Mouse (Mus musculus) forebrain, postnatal 0 days (tissue): ENCODE results near the gene Camkv. TPM values are rescaled to one million over a fixed set of nuclear protein-coding genes. Genes with fewer than 3 reads are reported as not detected.
A peak's percentile ranks its signal among the peaks of the same experiment; 100 is the strongest.

Experiments
- ATAC-seq: fragments of 200-750 bp; cut with Nextera tagmentation; 2 replicates; pipeline ENCODE4 v1.8.0; 2017; ENCODE audit warnings: mild to moderate bottlenecking, moderate library complexity
- DNase-seq: peaks from one replicate; pipeline ENCODE4 v3.0.0-alpha.2; 2015
- H3K27ac ChIP-seq: fragments of 300-500 bp; sonication (generic); 2 replicates; pipeline ENCODE4 v1.5.1; 2014; ENCODE audit warnings: low read depth, mild to moderate bottlenecking, antibody characterized with exemption, low read length, moderate library complexity, mixed read lengths
- H3K27me3 ChIP-seq: fragments of 300-500 bp; sonication (generic); 2 replicates; pipeline ENCODE4 v1.6.1; 2014; ENCODE audit warnings: mild to moderate bottlenecking, low read length, mixed read lengths; ENCODE audit not compliant: insufficient read depth
- H3K36me3 ChIP-seq: fragments of 300-500 bp; sonication (generic); 2 replicates; pipeline ENCODE4 v1.6.1; 2014; ENCODE audit warnings: mild to moderate bottlenecking, moderate library complexity; ENCODE audit not compliant: insufficient read depth
- H3K4me1 ChIP-seq: fragments of 300-500 bp; sonication (generic); 2 replicates; pipeline ENCODE4 v1.6.1; 2014; ENCODE audit warnings: antibody characterized with exemption; ENCODE audit not compliant: insufficient read depth
- H3K4me2 ChIP-seq: fragments of 300-500 bp; sonication (generic); 2 replicates; pipeline ENCODE4 v1.6.1; 2014; ENCODE audit warnings: low read depth, mild to moderate bottlenecking, moderate library complexity
- H3K4me3 ChIP-seq: fragments of 300-500 bp; sonication (generic); 2 replicates; pipeline ENCODE4 v1.5.1; 2014; ENCODE audit warnings: low read depth, low read length, mixed read lengths
- H3K9ac ChIP-seq: fragments of 300-500 bp; sonication (generic); 2 replicates; pipeline ENCODE4 v1.6.1; 2014; ENCODE audit warnings: mild to moderate bottlenecking
- H3K9me3 ChIP-seq: fragments of 300-500 bp; sonication (generic); 2 replicates; pipeline ENCODE4 v1.6.1; 2016; ENCODE audit warnings: low read length
- CTCF ChIP-seq: sonication (generic); IDR thresholded peaks from 2 replicates; pipeline ENCODE4 v1.5.1; 2016; ENCODE audit warnings: antibody characterized with exemption, control low read depth, low read depth
- WGBS: fragments of 180-500 bp; shearing (Covaris S2); extraction: QIAGEN DNeasy Blood & Tissue Kit; methylation state at CpG from one replicate; pipeline ENCODE4 v1.1.7; 2014; 5-methylcytosine and 5-hydroxymethylcytosine counted together
- polyA plus RNA-seq: library from polyadenylated mRNA; unstranded; fragments of >200 nt; fragmentation: Nextera tagmentation; extraction: Ambion mirVana; gene quantifications from 2 replicates; pipeline ENCODE4 v1.2.1, GENCODE M21; 2015
- total RNA-seq: library from RNA; depleted of rRNA; stranded (reverse); fragments of >200 nt; gene quantifications from 2 replicates; pipeline ENCODE4 v1.2.3, GENCODE M21; 2014

Camkv gene
- total and polyA plus RNA-seq, 2 experiments from 2014 or later: 197 to 228 TPM

GRCm38 (mm10) chr9:107949922-107950235 lies 14.4 kb downstream of the Camkv start, which contains the start of gene Traip:
Traip (plus strand) TSS chr9:107950136.
- ATAC-seq: no peak
- WGBS: 85% methylated on average over 10 of the region's 10 CpGs
- no peak for TF ChIP-seq CTCF
- Histone ChIP-seq H3K9me3 (no peaks in the 10 kb centered on the region), H3K4me3 (peak within 1 kb of the TSS; percentile 54), H3K4me2 (peak within 1 kb of the TSS; percentile 79), H3K4me1 (no peaks in the 10 kb centered on the region), H3K36me3 (peaks cover 25% of the 10 kb centered on the region), H3K27me3 (no peaks in the 10 kb centered on the region), H3K27ac (peak within 1 kb of the TSS; percentile 78), H3K9ac (peak within 1 kb of the TSS; percentile 60)
- no peak for DNase-seq

- Histone ChIP-seq H3K36me3 (peaks cover 25% of the 10 kb centered on the region), H3K9ac (peak overlapping the region; percentile 60), H3K27me3 (no peaks in the 10 kb centered on the region), H3K4me3 (peak overlapping the region; percentile 54), H3K27ac (peak overlapping the region; percentile 78), H3K4me1 (no peaks in the 10 kb centered on the region), H3K9me3 (no peaks in the 10 kb centered on the region), H3K4me2 (peak overlapping the region; percentile 79)
- WGBS: 14% methylated on average over 45 of the region's 45 CpGs
- peak; percentile 100 for ATAC-seq
- no peak for TF ChIP-seq CTCF
- peak; percentile 95 for DNase-seq
Observed at GRCm38 (mm10) chr9:107950460-107951355, 15.2 kb downstream of the Camkv start.

DNA sequence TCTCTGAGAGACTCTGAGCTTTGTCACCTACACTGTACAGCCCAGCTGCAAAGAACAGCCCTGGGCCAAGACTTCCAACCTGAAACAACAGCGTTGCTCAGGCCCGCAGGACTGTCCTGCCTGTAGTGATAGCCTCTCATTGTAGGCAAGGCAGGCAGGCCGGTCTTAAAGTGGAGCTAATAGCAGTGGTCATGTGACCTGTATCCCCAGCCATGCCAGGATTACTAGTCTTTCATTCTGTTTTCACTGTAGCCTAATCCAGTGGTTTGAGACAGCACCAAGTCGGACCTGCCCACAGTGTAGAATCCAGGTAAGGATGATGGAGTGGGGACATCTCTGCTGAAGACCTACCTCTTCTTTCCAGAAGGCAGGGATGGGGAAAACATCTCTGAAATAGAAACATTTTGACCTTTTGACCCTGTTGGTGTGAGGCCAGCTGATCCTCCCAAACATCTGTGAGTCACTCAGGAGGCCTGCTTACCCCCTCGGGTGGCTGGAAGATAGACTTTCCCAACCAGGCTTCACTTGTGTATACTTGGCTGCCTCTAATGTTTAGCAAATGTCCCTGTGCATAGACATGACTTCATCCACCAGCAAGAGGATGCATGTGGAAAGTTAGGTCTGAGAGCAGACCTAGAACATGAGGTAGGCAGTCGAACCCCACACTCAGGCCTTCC lies 20.3 kb downstream of the Camkv start:
- 0 out of 2 replicates have a peak, but pooled peaks cover 4% of the 10 kb centered on the region for H3K4me1 ChIP-seq
- H3K27ac ChIP-seq: no peak overlapping the region
- WGBS: 89% methylated on average over 6 of the region's 6 CpGs
- H3K4me3 ChIP-seq: no peak overlapping the region
- DNase-seq: no peak
- H3K9me3 ChIP-seq: no peaks in the 10 kb centered on the region
- no peaks in the 10 kb centered on the region for H3K27me3 ChIP-seq
- no peak for TF ChIP-seq CTCF
- H3K4me2 ChIP-seq: no peak overlapping the region
- H3K9ac ChIP-seq: no peak overlapping the region
- H3K36me3 ChIP-seq: peaks cover 10% of the 10 kb centered on the region
- ATAC-seq: no peak

DNA sequence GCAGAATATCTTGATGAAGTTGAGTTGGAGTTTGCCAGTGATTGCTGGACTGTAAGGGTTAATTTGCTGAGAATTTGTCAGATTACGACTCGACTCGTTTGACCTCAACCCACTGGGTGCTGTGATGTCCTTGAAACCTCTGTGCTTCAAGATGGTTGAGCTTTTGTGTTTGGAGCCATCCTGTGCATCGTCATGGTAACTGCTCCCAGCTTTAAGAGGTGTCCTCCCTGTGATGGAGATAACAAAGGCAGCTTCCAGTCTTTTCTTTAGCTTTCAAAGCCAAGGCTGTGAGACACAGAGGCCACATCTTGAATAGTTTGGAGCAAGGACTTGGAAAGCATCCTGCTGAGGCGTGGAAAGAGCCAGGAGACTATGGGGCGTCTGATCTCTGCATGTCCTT lies 21.7 kb downstream of the Camkv start:
- H3K36me3 ChIP-seq: peaks cover 10% of the 10 kb centered on the region
- ATAC-seq (no peak), DNase-seq (no peak)
- H3K4me2 ChIP-seq: no peak overlapping the region
- peaks cover 17% of the 10 kb centered on the region for H3K4me1 ChIP-seq
- no peak overlapping the region for H3K4me3 ChIP-seq
- TF ChIP-seq CTCF: no peak
- no peaks in the 10 kb centered on the region for H3K9me3 ChIP-seq
- H3K27me3 ChIP-seq: no peaks in the 10 kb centered on the region
- 37% methylated on average over 6 of the region's 6 CpGs for WGBS
- H3K27ac ChIP-seq: no peak overlapping the region
- H3K9ac ChIP-seq: no peak overlapping the region

DNA sequence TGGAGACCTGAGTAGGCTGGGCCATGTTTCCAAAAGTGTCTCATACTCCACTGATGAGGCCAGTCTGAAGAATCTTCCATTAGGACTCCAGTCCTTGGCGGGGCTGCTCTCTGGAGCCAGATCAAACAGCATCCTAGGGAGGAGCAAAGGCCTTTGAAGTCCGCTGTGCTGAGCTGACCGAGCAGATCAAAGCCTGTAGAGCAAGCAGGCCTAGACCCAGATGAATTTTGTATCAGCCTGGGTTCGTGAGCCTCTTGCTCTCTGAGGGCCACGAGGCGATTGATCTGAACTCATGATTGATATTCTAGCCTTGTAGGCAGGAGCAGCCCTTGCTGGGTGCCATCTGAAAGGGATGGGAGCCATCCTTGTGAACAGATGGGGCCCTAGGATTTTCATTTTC lies 24.4 kb downstream of the Camkv start:
- DNase-seq: no peak
- Histone ChIP-seq H3K36me3 (peaks cover 13% of the 10 kb centered on the region), H3K4me3 (no peak overlapping the region), H3K27me3 (no peaks in the 10 kb centered on the region), H3K9me3 (no peaks in the 10 kb centered on the region), H3K9ac (no peak overlapping the region), H3K27ac (0 out of 2 replicates have a peak overlapping the region, but pooled peaks have one; percentile 84), H3K4me1 (peaks cover 17% of the 10 kb centered on the region), H3K4me2 (no peak overlapping the region)
- WGBS: 66% methylated on average over 6 of the region's 6 CpGs
- ATAC-seq: no peak
- TF ChIP-seq CTCF: no peak

DNA sequence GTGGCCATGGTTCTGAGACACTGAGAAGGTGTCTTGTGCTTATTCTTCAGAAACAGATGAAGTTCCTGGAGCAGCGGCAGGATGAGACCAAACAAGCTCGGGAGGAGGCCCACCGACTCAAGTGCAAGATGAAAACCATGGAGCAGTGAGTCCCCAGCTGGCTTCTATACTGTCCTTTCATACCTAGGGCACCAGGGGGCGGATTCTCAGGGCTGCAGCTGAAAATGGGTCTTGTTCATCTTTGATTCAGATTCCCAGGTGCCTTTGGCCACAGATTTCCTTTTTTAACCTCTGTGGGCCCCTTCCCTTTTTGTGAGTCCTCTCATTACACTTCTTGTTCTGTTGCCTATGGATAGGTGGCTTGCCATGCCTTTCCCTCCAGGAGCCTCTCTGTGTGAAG lies 25.5 kb downstream of the Camkv start:
- Histone ChIP-seq H3K36me3 (peaks cover 13% of the 10 kb centered on the region), H3K4me3 (no peak overlapping the region), H3K9me3 (no peaks in the 10 kb centered on the region), H3K27me3 (no peaks in the 10 kb centered on the region), H3K4me2 (peak overlapping the region; percentile 37), H3K27ac (peak overlapping the region; percentile 84), H3K4me1 (peaks cover 17% of the 10 kb centered on the region), H3K9ac (peak overlapping the region; percentile 37; the same call in 1 of the 2 replicates)
- 67% methylated on average over 4 of the region's 4 CpGs for WGBS
- ATAC-seq (0 out of 2 replicates have a peak, but pooled peaks have one; percentile 14), DNase-seq (no peak)
- peak; percentile 31 for TF ChIP-seq CTCF

- 0 out of 2 replicates have a peak overlapping the region, but pooled peaks have one; percentile 8 for H3K4me3 ChIP-seq
- peaks cover 13% of the 10 kb centered on the region for H3K36me3 ChIP-seq
- no peaks in the 10 kb centered on the region for H3K9me3 ChIP-seq
- H3K27me3 ChIP-seq: no peaks in the 10 kb centered on the region
- peak overlapping the region; percentile 37 for H3K4me2 ChIP-seq
- peak overlapping the region; percentile 37; the same call in 1 of the 2 replicates for H3K9ac ChIP-seq
- peaks cover 17% of the 10 kb centered on the region for H3K4me1 ChIP-seq
- peak overlapping the region; percentile 84 for H3K27ac ChIP-seq
- no peak for TF ChIP-seq CTCF
- DNase-seq: peak; percentile 88
- WGBS: 58% methylated on average over 10 of the region's 10 CpGs
- peak; percentile 84 for ATAC-seq
Observed at GRCm38 (mm10) chr9:107961351-107961762, 25.9 kb downstream of the Camkv start.
